Comparison of ENCODE assay signal across 16 mouse cellular contexts in genomic region chr6:134141616-134142165, GRCm38 (mm10).
DNase-seq lines count a peak whose midpoint lies in the region; ATAC-seq and TF ChIP-seq lines count a peak whose summit lies in the region.
"Had no signal": no experiment of that assay in that cellular context is flagged by ENCODE, and none has a peak within 500 bp of the region (broad histone marks: within the 10 kb centered on the region; RNA-seq: fewer than 3 reads in every experiment).

No protein-coding gene starts in this region.

- no peak overlapping the region for H3K4me3 ChIP-seq in heart, embryonic 13.5 days
- H3K4me3 ChIP-seq in stomach, embryonic 15.5 days (replicated peaks), result no peak overlapping the region
- H3K4me3 ChIP-seq in stomach, postnatal 0 days (ENCODE audit: low read depth, low read length), result no peak overlapping the region
- H3K4me3 ChIP-seq in midbrain, embryonic 14.5 days (replicated peaks; ENCODE audit: low read depth, low read length), result no peak overlapping the region
- H3K4me3 ChIP-seq: forebrain, embryonic 15.5 days; limb, embryonic 12.5 days had no signal

- H3K27ac ChIP-seq in heart, embryonic 13.5 days (replicated peaks), result peak overlapping the region; percentile 98; the same call in 1 of the 2 replicates
- peak overlapping the region; percentile 32; the same call in 1 of the 2 replicates for H3K27ac ChIP-seq in stomach, embryonic 15.5 days
- no peak overlapping the region; the same call in 1 of the 2 replicates for H3K27ac ChIP-seq in stomach, postnatal 0 days (replicated peaks)
- H3K27ac ChIP-seq in midbrain, embryonic 14.5 days (replicated peaks; ENCODE audit: low read depth, low read length), result peak overlapping the region; percentile 14; the same call in 1 of the 2 replicates
- H3K27ac ChIP-seq: forebrain, embryonic 15.5 days; limb, embryonic 12.5 days had no signal

- peak overlapping the region; percentile 30; the same call in 1 of the 2 replicates for H3K9ac ChIP-seq in heart, embryonic 13.5 days
- H3K9ac ChIP-seq in stomach, embryonic 15.5 days, result no peak overlapping the region
- no peak overlapping the region for H3K9ac ChIP-seq in stomach, postnatal 0 days (ENCODE audit: low read length)
- no peak overlapping the region for H3K9ac ChIP-seq in midbrain, embryonic 14.5 days (replicated peaks; ENCODE audit: low read length)
- H3K9ac ChIP-seq: forebrain, embryonic 15.5 days; limb, embryonic 12.5 days had no signal

- TF ChIP-seq CTCF in stomach, postnatal 0 days (IDR thresholded peaks at IDR 0.05; ENCODE audit: low read depth), result no peak

- H3K4me2 ChIP-seq in heart, embryonic 13.5 days, result no peak overlapping the region
- H3K4me2 ChIP-seq in stomach, embryonic 15.5 days, result no peak overlapping the region
- no peak overlapping the region for H3K4me2 ChIP-seq in stomach, postnatal 0 days (replicated peaks; ENCODE audit: low read depth)
- H3K4me2 ChIP-seq in midbrain, embryonic 14.5 days (ENCODE audit: low read length), result no peak overlapping the region
- H3K4me2 ChIP-seq: forebrain, embryonic 15.5 days; limb, embryonic 12.5 days had no signal

- H3K27me3 ChIP-seq in heart, embryonic 13.5 days (replicated peaks), result no peaks in the 10 kb centered on the region
- H3K27me3 ChIP-seq in stomach, embryonic 15.5 days (replicated peaks), result no peaks in the 10 kb centered on the region
- no peaks in the 10 kb centered on the region for H3K27me3 ChIP-seq in stomach, postnatal 0 days (ENCODE audit: control insufficient read depth, insufficient read depth, low read length)
- no peaks in the 10 kb centered on the region for H3K27me3 ChIP-seq in midbrain, embryonic 14.5 days (ENCODE audit: control insufficient read depth, insufficient read depth, low read length)
- H3K27me3 ChIP-seq: forebrain, embryonic 15.5 days; limb, embryonic 12.5 days had no signal

- H3K36me3 ChIP-seq in heart, embryonic 13.5 days, result peaks cover 18% of the 10 kb centered on the region
- no peaks in the 10 kb centered on the region for H3K36me3 ChIP-seq in stomach, embryonic 15.5 days
- H3K36me3 ChIP-seq in stomach, postnatal 0 days (ENCODE audit: control insufficient read depth, insufficient read depth, low read length), result no peaks in the 10 kb centered on the region
- no peaks in the 10 kb centered on the region for H3K36me3 ChIP-seq in midbrain, embryonic 14.5 days (ENCODE audit: control insufficient read depth, insufficient read depth, low read length)
- H3K36me3 ChIP-seq: forebrain, embryonic 15.5 days had no signal

- no peak for ATAC-seq in heart, embryonic 13.5 days (ENCODE audit: extremely low read depth, insufficient number of reproducible peaks, low FRiP score, low TSS enrichment)
- no peak for ATAC-seq in stomach, embryonic 15.5 days (ENCODE audit: insufficient read depth, low FRiP score, low read depth)
- ATAC-seq in stomach, postnatal 0 days (ENCODE audit: low FRiP score, low TSS enrichment), result no peak
- no peak; the same call in 1 of the 2 replicates for ATAC-seq in midbrain, embryonic 14.5 days (ENCODE audit: low FRiP score, low TSS enrichment)
- ATAC-seq: forebrain, embryonic 15.5 days; inflammation-experienced regulatory T-cells, adult 6 months had no signal

- WGBS in heart, embryonic 13.5 days, result 81% methylated on average over 1 of the region's 1 CpGs
- 88% methylated on average over 1 of the region's 1 CpGs for WGBS in stomach, embryonic 15.5 days
- WGBS in stomach, postnatal 0 days, result 76% methylated on average over 1 of the region's 1 CpGs
- 52% methylated on average over 1 of the region's 1 CpGs for WGBS in midbrain, embryonic 14.5 days

- TF ChIP-seq EP300 in stomach, postnatal 0 days (optimal IDR thresholded peaks at IDR 0.05), result no peak

- DNase-seq in heart, adult 9 months (ENCODE audit: low spot score in 2 of 2), result no peak
- DNase-seq in stomach, postnatal 0 days (ENCODE audit: low spot score), result no peak
- DNase-seq in midbrain, embryonic 14.5 days, result no peak
- no peak for DNase-seq in urinary bladder, adult 2 months (ENCODE audit: low spot score)
- no peak for DNase-seq in right cerebral cortex, postnatal 36 days (ENCODE audit: low spot score in 2 of 2)
- no peak for DNase-seq in spleen, postnatal 36 days (ENCODE audit: low spot score in 2 of 2)
- DNase-seq: gastrocnemius, postnatal 10 days; kidney, postnatal 25 days; layer of hippocampus, postnatal 36 days; lung, postnatal 4 days; right cerebral cortex, postnatal 4 days had no signal

- H3K4me1 ChIP-seq in heart, embryonic 13.5 days, result peaks cover 79% of the 10 kb centered on the region
- peaks cover 28% of the 10 kb centered on the region for H3K4me1 ChIP-seq in stomach, embryonic 15.5 days
- H3K4me1 ChIP-seq in stomach, postnatal 0 days (replicated peaks; ENCODE audit: control insufficient read depth, insufficient read depth), result peaks cover 7% of the 10 kb centered on the region; the same call in 1 of the 2 replicates
- H3K4me1 ChIP-seq in midbrain, embryonic 14.5 days (ENCODE audit: control insufficient read depth, insufficient read depth, low read length), result peaks cover 14% of the 10 kb centered on the region

- H3K9me3 ChIP-seq in heart, embryonic 13.5 days, result no peaks in the 10 kb centered on the region
- H3K9me3 ChIP-seq in stomach, embryonic 15.5 days, result no peaks in the 10 kb centered on the region
- no peaks in the 10 kb centered on the region for H3K9me3 ChIP-seq in stomach, postnatal 0 days (ENCODE audit: control insufficient read depth, low read length)
- no peaks in the 10 kb centered on the region for H3K9me3 ChIP-seq in midbrain, embryonic 14.5 days (ENCODE audit: control insufficient read depth, low read length)
- H3K9me3 ChIP-seq: forebrain, embryonic 15.5 days; limb, embryonic 12.5 days had no signal
